Mouse (Mus musculus): ENCODE measurements around the gene Ccdc127. TPM values are rescaled to one million over a fixed set of nuclear protein-coding genes. Genes with fewer than 3 reads are reported as not detected.

Gene Ccdc127
- 35.2 and 45.2 TPM in 2 replicates for polyA plus RNA-seq (2015; fragmentation: Nextera tagmentation; extraction: Ambion mirVana)

DNA sequence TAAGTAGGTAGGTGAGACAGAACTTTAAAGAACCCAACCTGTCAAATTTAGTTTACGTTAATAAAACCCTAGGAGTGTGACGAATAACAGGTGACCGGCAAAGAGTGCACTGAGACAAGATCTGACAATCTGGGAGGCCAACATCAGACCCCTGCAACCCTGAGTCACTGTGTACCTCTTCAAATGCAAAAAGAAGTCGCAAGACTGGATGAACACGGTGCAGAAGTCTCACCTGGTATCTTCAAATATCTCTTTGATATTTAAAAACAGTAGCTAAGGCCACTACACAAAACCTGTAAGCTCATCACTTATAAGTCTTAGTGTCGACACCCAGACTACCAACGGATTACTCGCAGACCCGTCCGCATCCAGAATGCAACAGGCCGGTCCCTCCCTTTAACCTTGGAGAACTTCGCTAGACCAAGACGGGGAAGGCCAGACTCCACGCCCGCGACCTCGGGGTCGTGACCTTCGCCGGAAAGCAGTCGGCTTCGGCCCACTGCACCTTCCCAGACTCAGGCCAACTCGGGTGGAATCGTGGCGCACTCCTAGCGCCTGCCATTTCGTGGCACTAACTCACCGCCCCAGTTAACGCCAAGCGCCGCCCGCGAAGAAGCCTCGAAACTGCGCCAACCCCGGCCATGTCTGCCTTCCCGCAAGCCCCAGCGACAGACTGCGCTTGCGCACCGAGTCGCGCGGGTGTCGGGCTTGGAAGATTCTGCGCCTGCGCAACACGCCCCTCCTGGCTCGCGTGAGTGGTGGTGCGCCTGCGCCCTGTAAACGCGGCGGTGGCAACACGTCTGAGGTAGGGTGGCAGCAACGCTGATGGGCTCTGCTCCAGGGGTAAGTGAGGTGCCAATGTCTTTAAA lies at the start of gene Ccdc127, which contains the start of gene Sdha:
Ccdc127 (plus strand) TSS at position 744 of the 869 bp plus-strand sequence.
Sdha (minus strand) TSS at position 715 of the 869 bp plus-strand sequence.

GRCm38 (mm10) chr13:74317170-74317849 lies 32.8 kb upstream of the Ccdc127 start, which contains the start of gene Pdcd6:
Gene Pdcd6 (minus strand): TSS chr13:74317580.

DNA sequence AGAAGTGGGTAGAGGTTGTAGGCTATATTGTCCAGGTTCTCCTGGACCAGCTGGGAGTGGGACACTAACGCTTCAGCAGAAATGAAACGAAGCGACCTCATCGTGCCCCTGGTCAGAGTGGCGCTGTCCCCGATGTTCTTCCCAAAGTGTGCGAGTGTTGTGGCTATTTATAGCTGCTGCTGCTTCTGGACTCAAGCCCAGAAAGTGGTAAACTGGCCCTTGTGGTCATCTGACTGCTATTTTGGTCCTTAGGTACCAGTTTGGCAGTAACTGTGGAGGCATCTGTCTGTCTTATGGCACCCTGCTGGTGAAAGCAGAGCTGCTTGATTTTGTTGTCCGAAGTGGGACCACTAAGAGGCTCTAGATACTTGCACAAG lies 13.7 kb downstream of the Ccdc127 start, which contains the start of gene Lrrc14b:
Lrrc14b (minus strand) TSS at position 147 of the 377 bp plus-strand sequence.

GRCm38 (mm10) chr13:74390371-74390990 lies 40.4 kb downstream of the Ccdc127 start, which contains the start of gene Zfp72:
Gene Zfp72 (minus strand): TSS chr13:74390836.

GRCm38 (mm10) chr13:74399298-74399839 lies 49.3 kb downstream of the Ccdc127 start, which contains the start of gene Ftl1-ps1:
Gene Ftl1-ps1 (plus strand): TSS chr13:74399694.

Small RNAs within 50 kb of the gene (microRNA-seq; reads per million reads assigned to microRNA genes)
- gene Mir692-3 (ENCODE audit: borderline replicate concordance, insufficient number of aligned reads): not detected

Other genes with a start within 250 kb of the Ccdc127 start
- 0.11 TPM in 1 of 2 replicates, not detected in the other for gene Slc9a3, start 228.9 kb upstream of the Ccdc127 start, polyA plus RNA-seq (2015; fragmentation: Nextera tagmentation; extraction: Ambion mirVana)
- 38.8 and 53.0 TPM in 2 replicates for gene Exoc3, start 141.6 kb upstream of the Ccdc127 start, polyA plus RNA-seq (2015; fragmentation: Nextera tagmentation; extraction: Ambion mirVana)
- 0.69 and 1.1 TPM in 2 replicates for gene Ahrr, start 58.0 kb upstream of the Ccdc127 start, polyA plus RNA-seq (2015; fragmentation: Nextera tagmentation; extraction: Ambion mirVana)
- 213 and 266 TPM in 2 replicates for gene Pdcd6, start 32.7 kb upstream of the Ccdc127 start, polyA plus RNA-seq (2015; fragmentation: Nextera tagmentation; extraction: Ambion mirVana)
- gene Sdha, start within 50 bp of the Ccdc127 start, polyA plus RNA-seq (2015; fragmentation: Nextera tagmentation; extraction: Ambion mirVana): 147 and 300 TPM in 2 replicates
- not detected in 2 replicates for gene Lrrc14b, start 13.7 kb downstream of the Ccdc127 start, polyA plus RNA-seq (2015; fragmentation: Nextera tagmentation; extraction: Ambion mirVana)
- 3.6 and 4.3 TPM in 2 replicates for gene Zfp72, start 40.5 kb downstream of the Ccdc127 start, polyA plus RNA-seq (2015; fragmentation: Nextera tagmentation; extraction: Ambion mirVana)
- gene Ftl1-ps1, start 49.4 kb downstream of the Ccdc127 start, polyA plus RNA-seq (2015; fragmentation: Nextera tagmentation; extraction: Ambion mirVana): 130 and 144 TPM in 2 replicates
- gene Zfp825, start 143.7 kb downstream of the Ccdc127 start, polyA plus RNA-seq (2015; fragmentation: Nextera tagmentation; extraction: Ambion mirVana): 18.4 and 21.9 TPM in 2 replicates